Mouse (Mus musculus) ovary, postnatal 14 days (tissue): ENCODE results near the gene Tmem8b.

Experiments used
- DNase-seq: peaks from one replicate; pipeline ENCODE4 v3.0.0; 2022; ENCODE audit warnings: low spot score

The Tmem8b gene

GRCm38 (mm10) chr4:43656339-43657109 lies 12.2 kb upstream of the Tmem8b start, which contains the start of gene Hint2:
Gene Hint2 (minus strand): TSS chr4:43656466.
- peak; percentile 86 for DNase-seq

- no peak for DNase-seq
Observed at GRCm38 (mm10) chr4:43657146-43657545, 11.6 kb upstream of the Tmem8b start.

GRCm38 (mm10) chr4:43666412-43666811 lies 2.4 kb upstream of the Tmem8b start:
- DNase-seq = no peak

GRCm38 (mm10) chr4:43669428-43669794 lies 640 bp downstream of the Tmem8b start:
- DNase-seq = peak; percentile 69

- DNase-seq = peak; percentile 88
Observed at GRCm38 (mm10) chr4:43672070-43672469, 3.3 kb downstream of the Tmem8b start.

GRCm38 (mm10) chr4:43673703-43674102 lies 4.9 kb downstream of the Tmem8b start:
- DNase-seq = no peak

- no peak for DNase-seq
Observed at GRCm38 (mm10) chr4:43674974-43675373, 6.2 kb downstream of the Tmem8b start.

GRCm38 (mm10) chr4:43675608-43676007 lies 6.8 kb downstream of the Tmem8b start:
- DNase-seq = no peak

- no peak for DNase-seq
Observed at GRCm38 (mm10) chr4:43678541-43678940, 9.8 kb downstream of the Tmem8b start.

GRCm38 (mm10) chr4:43679416-43680043 lies 10.8 kb downstream of the Tmem8b start:
- DNase-seq = no peak

GRCm38 (mm10) chr4:43690021-43690420 lies 21.2 kb downstream of the Tmem8b start:
- no peak for DNase-seq

- DNase-seq = no peak
Observed at GRCm38 (mm10) chr4:43691026-43691425, 22.3 kb downstream of the Tmem8b start.

- DNase-seq = no peak
Observed at GRCm38 (mm10) chr4:43693806-43694241, 25.1 kb downstream of the Tmem8b start.

- DNase-seq = no peak
Observed at GRCm38 (mm10) chr4:43694439-43695248, 25.9 kb downstream of the Tmem8b start.

- DNase-seq = peak; percentile 32
Observed at GRCm38 (mm10) chr4:43695249-43695671, 26.5 kb downstream of the Tmem8b start.

- DNase-seq = no peak
Observed at GRCm38 (mm10) chr4:43696561-43696960, 27.8 kb downstream of the Tmem8b start.

- DNase-seq = no peak
Observed at GRCm38 (mm10) chr4:43700707-43701106, 31.9 kb downstream of the Tmem8b start, which contains the start of gene Olfr70. Gene Olfr70 (minus strand): TSS chr4:43700807.

- no peak for DNase-seq
Observed at GRCm38 (mm10) chr4:43703439-43703838, 34.7 kb downstream of the Tmem8b start.

GRCm38 (mm10) chr4:43703851-43704250 lies 35.1 kb downstream of the Tmem8b start:
- no peak for DNase-seq

- DNase-seq = no peak
Observed at GRCm38 (mm10) chr4:43705991-43706390, 37.2 kb downstream of the Tmem8b start.

GRCm38 (mm10) chr4:43709869-43710268 lies 41.1 kb downstream of the Tmem8b start, which contains the start of gene Olfr71:
Gene Olfr71 (minus strand): TSS chr4:43710255.
- no peak for DNase-seq

GRCm38 (mm10) chr4:43711821-43712220 lies 43.0 kb downstream of the Tmem8b start:
- DNase-seq = peak; percentile 80
